Mouse (Mus musculus) layer of hippocampus, adult 6 months (tissue): Measurements from ENCODE around the gene Sowahb. TPM values are rescaled to one million over a fixed set of nuclear protein-coding genes. Genes with fewer than 3 reads are reported as not detected.

Experiments used
- long read RNA-seq, 2 experiments: library from polyadenylated mRNA; unstranded; transcript quantifications; one replicate each; pipeline ENCODE4 v2.0.0; 2019 to 2020
- polyA plus RNA-seq: library from polyadenylated mRNA; unstranded; fragments of <200 nt; fragmentation: Nextera tagmentation; gene quantifications from 2 replicates; pipeline ENCODE4 v1.2.3, GENCODE M21; 2021

The Sowahb gene
- 0.88 and 1.5 TPM in 2 replicates for polyA plus RNA-seq
- long read RNA-seq, experiment 1, partial matches to known transcripts, result 0 of 3 reads
- long read RNA-seq, experiment 1, other reads (novel, unspliced or antisense), result 0 of 3 reads
- long read RNA-seq, experiment 2, transcript Sowahb-201 (1 exons, 3,900 nt), result major isoform, 40 of 40 reads
- long read RNA-seq, experiment 2, partial matches to known transcripts, result 0 of 40 reads
- long read RNA-seq, experiment 2, other reads (novel, unspliced or antisense), result 0 of 40 reads

GRCm38 (mm10) chr5:93044584-93045370 is at the start of gene Sowahb:
Gene Sowahb (minus strand): TSS chr5:93045022.

DNA sequence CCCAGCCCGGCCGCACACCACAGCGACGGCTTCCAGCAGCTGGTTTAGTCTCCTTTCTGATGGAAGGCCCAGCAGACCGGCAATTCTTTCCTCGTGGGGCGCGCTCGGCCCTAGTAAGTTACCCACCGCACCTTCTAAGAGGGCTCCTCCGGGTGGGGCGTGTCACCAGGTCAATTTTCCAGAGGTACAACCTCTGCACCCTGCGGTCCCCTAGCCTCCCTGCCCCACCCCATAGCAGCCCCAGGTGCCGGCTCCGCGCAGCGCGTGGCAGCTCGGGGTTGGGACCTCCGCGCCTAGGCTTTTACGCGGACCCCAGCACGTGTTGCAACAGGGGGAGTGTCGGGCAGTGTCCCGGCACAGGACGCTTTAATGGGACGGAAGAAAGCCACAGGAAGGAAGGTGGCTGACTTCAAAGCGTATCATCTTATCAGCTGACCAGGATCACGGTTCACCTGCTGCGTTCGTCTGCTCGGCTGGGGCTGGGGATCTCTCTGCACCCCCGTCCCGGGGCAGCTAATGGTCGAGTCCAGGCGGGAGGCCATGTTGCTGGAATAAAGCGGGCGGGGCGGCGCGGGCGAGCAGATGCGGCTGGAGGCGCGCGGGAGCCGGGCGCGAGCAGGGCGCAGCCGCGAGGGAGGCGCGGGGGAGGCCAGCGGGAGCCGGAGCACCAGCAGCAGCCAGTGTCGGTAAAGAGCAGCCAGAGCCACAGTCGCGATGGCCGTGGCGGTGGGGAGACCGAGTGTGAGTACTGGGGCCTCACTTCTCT is 48.2 kb upstream of the Sowahb start, which contains the start of gene Sept11:
TSS of gene Sept11 (plus strand) at position 581 of the 766 bp plus-strand sequence.

Other genes with a start within 250 kb of the Sowahb start
- gene Sept11, start 48.4 kb upstream of the Sowahb start, polyA plus RNA-seq, result 28.5 and 31.4 TPM in 2 replicates
- gene Ccni, start 161.5 kb upstream of the Sowahb start, polyA plus RNA-seq, result 31.0 and 33.4 TPM in 2 replicates
- 0.26 and 0.31 TPM in 2 replicates for gene 2010109A12Rik, start 161.5 kb upstream of the Sowahb start, polyA plus RNA-seq
- 6.3 and 6.8 TPM in 2 replicates for gene Ccng2, start 222.2 kb upstream of the Sowahb start, polyA plus RNA-seq